Mouse (Mus musculus) neural tube, embryonic 15.5 days (tissue): Measurements from ENCODE around the gene 2010111I01Rik. TPM values are rescaled to one million over a fixed set of nuclear protein-coding genes. Genes with fewer than 3 reads are reported as not detected.
A peak's percentile ranks its signal among the peaks of the same experiment; 100 is the strongest.

Experiments
- ATAC-seq: fragments of 200-750 bp; cut with Nextera tagmentation; 2 replicates; pipeline ENCODE4 v1.8.0; 2017; ENCODE audit warnings: mild to moderate bottlenecking, moderate TSS enrichment, moderate library complexity; ENCODE audit not compliant: low FRiP score
- H3K27ac ChIP-seq: fragments of 300-500 bp; sonication (generic); replicated peaks from 2 replicates; pipeline ENCODE4 v1.5.1; 2015; ENCODE audit warnings: mild to moderate bottlenecking, inconsistent platforms
- H3K27me3 ChIP-seq: fragments of 300-500 bp; sonication (generic); replicated peaks from 2 replicates; pipeline ENCODE4 v1.6.1; 2015; ENCODE audit warnings: inconsistent platforms
- H3K36me3 ChIP-seq: fragments of 300-500 bp; sonication (generic); 2 replicates; pipeline ENCODE4 v1.6.1; 2015; ENCODE audit warnings: inconsistent platforms
- H3K4me1 ChIP-seq: fragments of 300-500 bp; sonication (generic); 2 replicates; pipeline ENCODE4 v1.6.1; 2015; ENCODE audit warnings: inconsistent platforms
- H3K4me2 ChIP-seq: fragments of 300-500 bp; sonication (generic); 2 replicates; pipeline ENCODE4 v1.6.1; 2015; ENCODE audit warnings: inconsistent platforms, mild to moderate bottlenecking, moderate library complexity
- H3K4me3 ChIP-seq: fragments of 300-500 bp; sonication (generic); replicated peaks from 2 replicates; pipeline ENCODE4 v1.5.1; 2015; ENCODE audit warnings: mild to moderate bottlenecking, inconsistent platforms
- H3K9ac ChIP-seq: fragments of 300-500 bp; sonication (generic); replicated peaks from 2 replicates; pipeline ENCODE4 v1.6.1; 2015; ENCODE audit warnings: mild to moderate bottlenecking, inconsistent platforms
- H3K9me3 ChIP-seq: fragments of 300-500 bp; sonication (generic); replicated peaks from 2 replicates; pipeline ENCODE4 v1.6.1; 2016; ENCODE audit warnings: inconsistent platforms
- WGBS: fragments of 180-500 bp; shearing (Covaris S2); methylation state at CpG from one replicate; pipeline ENCODE4 v1.1.7; 2015; ENCODE audit warnings: mixed read lengths; 5-methylcytosine and 5-hydroxymethylcytosine counted together
- polyA plus RNA-seq: library from polyadenylated mRNA; unstranded; fragments of >200 nt; fragmentation: Nextera tagmentation; extraction: Ambion mirVana; gene quantifications from 2 replicates; pipeline ENCODE4 v1.2.1, GENCODE M21; 2015

2010111I01Rik gene
- polyA plus RNA-seq, 1 experiment from 2014 or later: 36.1 TPM

GRCm38 (mm10) chr13:63278796-63279475 is 314.2 kb downstream of the 2010111I01Rik start:
- Histone ChIP-seq H3K4me3 (0 out of 2 replicates have a peak overlapping the region, but pooled peaks have one; percentile 5), H3K36me3 (peaks cover 5% of the 10 kb centered on the region), H3K9ac (peak overlapping the region; percentile 5; the same call in 1 of the 2 replicates), H3K4me2 (peak overlapping the region; percentile 38), H3K4me1 (peaks cover 23% of the 10 kb centered on the region), H3K27ac (peak overlapping the region; percentile 42), H3K9me3 (no peaks in the 10 kb centered on the region), H3K27me3 (no peaks in the 10 kb centered on the region)
- 8% methylated on average over 10 of the region's 10 CpGs for WGBS
- peak; percentile 72 for ATAC-seq

GRCm38 (mm10) chr13:63279807-63280206 is 315.1 kb downstream of the 2010111I01Rik start:
- no peak for ATAC-seq
- 29% methylated on average over 8 of the region's 8 CpGs for WGBS
- Histone ChIP-seq H3K9me3 (no peaks in the 10 kb centered on the region), H3K4me1 (peaks cover 23% of the 10 kb centered on the region), H3K4me3 (no peak overlapping the region), H3K9ac (no peak overlapping the region), H3K27ac (no peak overlapping the region), H3K27me3 (no peaks in the 10 kb centered on the region), H3K36me3 (peaks cover 5% of the 10 kb centered on the region), H3K4me2 (peak overlapping the region; percentile 38)

DNA sequence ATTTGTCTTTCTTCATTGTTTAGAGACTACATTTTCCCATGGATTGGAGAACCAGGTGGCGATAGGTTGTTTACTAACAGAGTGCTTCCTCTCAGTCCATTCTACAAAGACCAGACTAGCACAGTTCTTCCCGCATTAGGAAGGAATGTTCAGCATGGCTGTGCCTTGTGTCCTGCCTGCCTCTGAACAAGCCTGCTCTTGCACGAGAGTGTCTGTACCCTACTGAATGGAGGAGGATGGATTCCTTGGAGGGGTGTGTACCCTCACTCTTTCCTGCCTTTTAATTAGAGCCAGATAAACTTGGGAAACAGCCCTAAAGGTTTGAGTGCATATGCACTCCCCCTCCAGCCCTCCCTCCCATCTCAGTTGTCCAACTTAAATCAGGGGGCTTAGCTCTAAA is 315.7 kb downstream of the 2010111I01Rik start:
- no peak for ATAC-seq
- H3K27me3 ChIP-seq: no peaks in the 10 kb centered on the region
- H3K4me1 ChIP-seq: peaks cover 23% of the 10 kb centered on the region
- H3K9me3 ChIP-seq: no peaks in the 10 kb centered on the region
- H3K27ac ChIP-seq: no peak overlapping the region
- 0 out of 2 replicates have a peak overlapping the region, but pooled peaks have one; percentile 20 for H3K4me2 ChIP-seq
- WGBS: 43% methylated on average over 3 of the region's 3 CpGs
- no peak overlapping the region for H3K4me3 ChIP-seq
- H3K36me3 ChIP-seq: peaks cover 7% of the 10 kb centered on the region
- H3K9ac ChIP-seq: no peak overlapping the region

DNA sequence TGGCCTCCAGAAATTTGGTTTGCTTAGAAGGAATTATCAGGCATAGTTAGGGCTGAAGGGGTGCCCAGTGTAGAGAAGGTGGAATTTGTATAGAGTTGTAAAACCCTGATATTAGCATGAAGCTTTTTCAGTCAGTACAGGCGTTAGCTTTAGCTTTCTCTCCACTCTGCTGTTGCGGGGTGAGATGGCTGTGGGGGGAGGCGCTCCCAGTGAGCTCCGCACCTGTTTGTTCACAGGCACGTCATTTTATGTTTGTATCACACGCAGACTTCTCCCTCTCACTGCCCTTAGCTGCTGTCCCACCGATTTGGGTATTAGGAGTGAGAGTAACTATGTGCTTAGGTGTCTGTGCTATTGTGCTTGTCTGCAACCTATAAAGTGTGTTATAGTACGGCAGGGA is 316.5 kb downstream of the 2010111I01Rik start:
- WGBS: 68% methylated on average over 8 of the region's 8 CpGs
- Histone ChIP-seq H3K36me3 (peaks cover 10% of the 10 kb centered on the region), H3K27ac (no peak overlapping the region), H3K9ac (no peak overlapping the region), H3K4me1 (peaks cover 23% of the 10 kb centered on the region), H3K4me2 (no peak overlapping the region), H3K27me3 (no peaks in the 10 kb centered on the region), H3K9me3 (no peaks in the 10 kb centered on the region), H3K4me3 (no peak overlapping the region)
- 0 out of 2 replicates have a peak, but pooled peaks have one; percentile 4 for ATAC-seq

DNA sequence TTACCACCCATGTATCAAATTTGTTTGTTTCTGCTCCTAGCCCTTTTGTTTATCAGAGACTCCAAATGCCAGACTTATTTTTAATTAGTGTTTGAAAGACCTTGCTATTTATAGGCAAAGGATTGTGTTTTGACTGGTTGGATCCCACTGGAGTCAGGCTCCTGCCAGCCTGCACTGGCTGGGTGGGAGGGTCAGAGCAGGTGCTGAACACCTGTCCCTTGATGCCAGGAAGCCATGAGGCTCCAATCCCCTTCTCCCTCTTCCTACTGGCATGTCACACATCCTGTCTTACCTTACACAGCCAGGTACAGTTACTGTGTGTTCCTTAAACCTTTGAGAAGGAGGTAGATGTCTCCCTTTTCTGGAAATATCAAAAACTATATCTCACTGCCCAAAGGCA is 318.5 kb downstream of the 2010111I01Rik start:
- Histone ChIP-seq H3K4me2 (no peak overlapping the region), H3K27ac (no peak overlapping the region), H3K9ac (no peak overlapping the region), H3K4me3 (no peak overlapping the region), H3K36me3 (peaks cover 13% of the 10 kb centered on the region), H3K9me3 (no peaks in the 10 kb centered on the region), H3K4me1 (peaks cover 17% of the 10 kb centered on the region), H3K27me3 (no peaks in the 10 kb centered on the region)
- no peak for ATAC-seq

DNA sequence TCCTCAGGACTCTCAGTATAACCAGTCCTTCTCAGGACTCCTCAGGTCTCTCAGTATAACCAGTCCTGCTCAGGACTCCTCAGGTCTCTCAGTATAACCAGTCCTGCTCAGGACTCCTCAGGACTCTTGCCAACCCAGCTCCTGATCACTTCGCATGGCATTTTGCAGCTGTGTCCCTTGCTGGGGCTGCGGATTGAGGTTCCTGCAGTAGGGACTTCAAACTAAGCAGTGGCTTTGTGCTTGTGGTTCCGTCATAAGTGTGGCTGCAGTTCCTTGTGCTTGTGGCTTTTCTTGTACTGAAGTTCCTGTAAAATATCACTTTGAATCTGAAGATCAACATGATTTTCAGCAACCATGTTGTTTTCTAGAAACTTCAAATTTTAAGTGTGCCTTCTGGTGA is 320.1 kb downstream of the 2010111I01Rik start:
- Histone ChIP-seq H3K27me3 (no peaks in the 10 kb centered on the region), H3K4me1 (peaks cover 14% of the 10 kb centered on the region), H3K4me2 (no peak overlapping the region), H3K36me3 (peaks cover 13% of the 10 kb centered on the region), H3K27ac (no peak overlapping the region), H3K4me3 (no peak overlapping the region), H3K9ac (no peak overlapping the region), H3K9me3 (no peaks in the 10 kb centered on the region)
- 95% methylated on average over 3 of the region's 3 CpGs for WGBS
- ATAC-seq: no peak

DNA sequence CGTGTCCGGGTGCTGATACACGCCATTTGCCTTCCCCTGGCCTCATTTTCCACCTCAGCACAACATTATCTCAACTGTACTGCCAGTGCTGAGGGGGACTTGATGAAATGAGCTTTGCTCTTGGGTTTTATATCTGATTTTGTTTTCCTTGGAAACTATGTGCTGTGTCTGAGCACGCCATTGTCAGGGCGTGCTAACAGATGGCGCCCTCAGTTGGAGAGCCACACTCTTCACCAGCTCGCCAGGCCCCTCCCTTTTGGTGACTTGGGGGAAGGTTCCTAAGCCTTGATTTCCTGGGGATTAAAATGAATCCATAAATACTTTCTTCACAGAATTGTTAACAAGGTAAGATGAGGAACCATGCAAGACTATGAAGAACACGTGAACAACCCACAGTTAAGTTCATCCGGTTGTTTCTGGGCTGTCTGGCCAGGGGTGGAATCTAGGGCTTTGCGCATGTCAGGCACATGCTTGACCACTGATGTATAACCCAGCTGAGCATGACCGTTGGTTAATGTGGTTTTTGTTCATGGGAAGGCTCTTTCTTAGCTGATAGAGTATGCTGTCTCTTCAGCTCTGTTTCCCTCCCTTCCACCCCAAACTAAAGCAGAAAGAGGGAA is 321.9 kb downstream of the 2010111I01Rik start:
- H3K4me1 ChIP-seq: peaks cover 18% of the 10 kb centered on the region
- no peaks in the 10 kb centered on the region for H3K9me3 ChIP-seq
- no peak overlapping the region for H3K27ac ChIP-seq
- no peaks in the 10 kb centered on the region for H3K27me3 ChIP-seq
- no peak for ATAC-seq
- no peak overlapping the region for H3K4me2 ChIP-seq
- WGBS: 75% methylated on average over 11 of the region's 11 CpGs
- H3K36me3 ChIP-seq: peaks cover 18% of the 10 kb centered on the region
- H3K9ac ChIP-seq: no peak overlapping the region
- no peak overlapping the region for H3K4me3 ChIP-seq

GRCm38 (mm10) chr13:63289152-63289551 is 324.5 kb downstream of the 2010111I01Rik start:
- peak; percentile 32; the same call in 1 of the 2 replicates for ATAC-seq
- Histone ChIP-seq H3K27ac (0 out of 2 replicates have a peak overlapping the region, but pooled peaks have one; percentile 0), H3K9me3 (no peaks in the 10 kb centered on the region), H3K36me3 (0 out of 2 replicates have a peak, but pooled peaks cover 12% of the 10 kb centered on the region), H3K4me3 (no peak overlapping the region), H3K27me3 (no peaks in the 10 kb centered on the region), H3K4me1 (peaks cover 25% of the 10 kb centered on the region), H3K4me2 (no peak overlapping the region), H3K9ac (no peak overlapping the region)
- WGBS: 29% methylated on average over 4 of the region's 4 CpGs

- Histone ChIP-seq H3K36me3 (0 out of 2 replicates have a peak, but pooled peaks cover 12% of the 10 kb centered on the region), H3K27ac (no peak overlapping the region), H3K27me3 (no peaks in the 10 kb centered on the region), H3K4me1 (peaks cover 31% of the 10 kb centered on the region), H3K4me2 (no peak overlapping the region), H3K4me3 (no peak overlapping the region), H3K9me3 (no peaks in the 10 kb centered on the region), H3K9ac (no peak overlapping the region)
- no peak for ATAC-seq
- 28% methylated on average over 5 of the region's 5 CpGs for WGBS
These were observed 325.0 kb downstream of the 2010111I01Rik start for GRCm38 (mm10) chr13:63289687-63290086.

DNA sequence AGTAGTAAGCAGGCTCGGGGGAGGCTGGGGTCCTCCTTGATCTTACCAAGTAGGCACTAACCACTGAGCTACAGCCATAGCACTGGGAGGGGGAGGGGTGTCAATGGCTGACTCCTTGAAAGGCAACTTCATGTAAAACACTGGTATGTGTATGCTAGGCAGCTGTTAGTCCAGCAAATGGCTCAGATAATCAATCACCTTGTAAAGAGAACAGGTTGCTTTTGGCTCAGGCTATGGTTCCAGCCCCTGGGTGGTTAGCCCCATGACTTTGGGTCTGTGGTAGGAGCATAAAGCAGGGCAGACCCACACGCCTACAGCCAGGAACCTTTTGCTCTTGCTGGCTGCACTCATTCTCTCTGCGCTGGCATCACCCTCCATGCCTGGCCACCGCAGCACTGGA is 325.4 kb downstream of the 2010111I01Rik start:
- Histone ChIP-seq H3K4me2 (no peak overlapping the region), H3K9me3 (no peaks in the 10 kb centered on the region), H3K27me3 (no peaks in the 10 kb centered on the region), H3K4me1 (peaks cover 33% of the 10 kb centered on the region), H3K27ac (no peak overlapping the region), H3K9ac (no peak overlapping the region), H3K36me3 (0 out of 2 replicates have a peak, but pooled peaks cover 12% of the 10 kb centered on the region), H3K4me3 (no peak overlapping the region)
- no peak for ATAC-seq
- 92% methylated on average over 4 of the region's 4 CpGs for WGBS

GRCm38 (mm10) chr13:63291016-63291415 is 326.3 kb downstream of the 2010111I01Rik start:
- Histone ChIP-seq H3K9me3 (no peaks in the 10 kb centered on the region), H3K27ac (no peak overlapping the region), H3K9ac (no peak overlapping the region), H3K36me3 (0 out of 2 replicates have a peak, but pooled peaks cover 9% of the 10 kb centered on the region), H3K4me3 (no peak overlapping the region), H3K4me1 (peaks cover 33% of the 10 kb centered on the region), H3K4me2 (no peak overlapping the region), H3K27me3 (no peaks in the 10 kb centered on the region)
- no peak for ATAC-seq
- 96% methylated on average over 6 of the region's 6 CpGs for WGBS

DNA sequence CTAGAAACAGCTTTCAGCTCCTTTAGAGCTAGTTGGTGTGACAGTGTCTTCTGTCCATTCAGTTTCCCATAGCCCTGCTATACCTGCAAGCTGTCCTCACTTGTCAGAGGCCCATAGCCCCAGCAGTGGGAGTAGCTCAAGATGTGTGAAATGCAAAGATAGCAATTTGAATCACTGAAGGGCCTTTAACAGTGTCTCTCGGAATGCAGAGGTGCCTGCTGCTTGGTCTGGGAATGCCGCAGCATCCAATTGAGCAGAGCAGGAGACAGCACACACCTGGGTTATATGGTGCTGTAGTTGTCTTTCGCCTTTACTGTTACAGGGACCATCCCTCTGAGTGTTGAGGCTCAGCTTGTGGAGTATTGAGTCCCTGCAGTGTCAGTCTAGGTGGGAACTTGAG is 329.0 kb downstream of the 2010111I01Rik start:
- WGBS: 41% methylated on average over 3 of the region's 3 CpGs
- ATAC-seq: no peak
- peak overlapping the region; percentile 38 for H3K27ac ChIP-seq
- H3K27me3 ChIP-seq: no peaks in the 10 kb centered on the region
- H3K4me3 ChIP-seq: no peak overlapping the region
- H3K4me2 ChIP-seq: no peak overlapping the region
- H3K9me3 ChIP-seq: no peaks in the 10 kb centered on the region
- no peak overlapping the region for H3K9ac ChIP-seq
- peaks cover 14% of the 10 kb centered on the region for H3K36me3 ChIP-seq
- peaks cover 30% of the 10 kb centered on the region for H3K4me1 ChIP-seq
